Mouse (Mus musculus) G1E (cell line): Measurements from ENCODE around the gene Lrrc66. TPM values are rescaled to one million over a fixed set of nuclear protein-coding genes. Genes with fewer than 3 reads are reported as not detected.

Source experiments
- ATAC-seq: 2 replicates; pipeline ENCODE4 v1.8.0; 2016; ENCODE audit warnings: mild to moderate bottlenecking; ENCODE audit not compliant: insufficient number of reproducible peaks, poor library complexity, low FRiP score, severe bottlenecking; ENCODE audit errors: extremely low read depth
- DNase-seq: peaks from one replicate; pipeline ENCODE4 v3.0.0; 2012; ENCODE audit warnings: low spot score
- H3K27me3 ChIP-seq: 2 replicates; pipeline ENCODE4 v1.6.1; 2012; ENCODE audit warnings: mild to moderate bottlenecking, low read length, inconsistent platforms; ENCODE audit not compliant: insufficient read depth
- H3K36me3 ChIP-seq: replicated peaks from 2 replicates; pipeline ENCODE3; 2012; ENCODE audit warnings: mild to moderate bottlenecking, inconsistent platforms
- H3K4me1 ChIP-seq: 2 replicates; pipeline ENCODE4 v1.6.1; 2012; ENCODE audit warnings: low read depth, low read length, inconsistent platforms, mixed read lengths; ENCODE audit not compliant: insufficient read depth
- H3K4me3 ChIP-seq: 2 replicates; pipeline ENCODE4 v1.5.1; 2012; ENCODE audit warnings: low read depth, mild to moderate bottlenecking, inconsistent platforms, low read length, moderate library complexity, mixed read lengths
- H3K9me3 ChIP-seq: replicated peaks from 2 replicates; pipeline ENCODE4 v1.6.1; 2012; ENCODE audit warnings: inconsistent platforms
- CTCF ChIP-seq: IDR thresholded peaks from 2 replicates; pipeline ENCODE4 v1.5.1; 2012; ENCODE audit warnings: low read depth, low read length, inconsistent platforms, mixed read lengths
- GATA1 ChIP-seq: IDR thresholded peaks from 2 replicates; pipeline ENCODE4 v1.6.1; 2012; ENCODE audit warnings: borderline replicate concordance, low read length, inconsistent platforms, mixed read lengths
- GATA2 ChIP-seq: IDR thresholded peaks from 2 replicates; pipeline ENCODE4 v1.6.1; 2012; ENCODE audit warnings: low read depth, low read length, inconsistent platforms, borderline replicate concordance
- POLR2AphosphoS5 ChIP-seq: IDR thresholded peaks from 2 replicates; pipeline ENCODE4 v1.6.1; 2012; ENCODE audit warnings: low read depth, low read length, inconsistent platforms; ENCODE audit not compliant: insufficient replicate concordance
- TAL1 ChIP-seq: conservative IDR thresholded peaks from 2 replicates; pipeline ENCODE4 v1.6.1; 2012; ENCODE audit warnings: low read depth, low read length, inconsistent platforms, mixed read lengths
- polyA plus RNA-seq: library from polyadenylated mRNA; stranded (reverse); fragments of >175 nt; gene quantifications from 2 replicates; pipeline ENCODE4 v1.2.3, GENCODE M21; 2012
- total RNA-seq, 2 experiments: library from RNA; stranded (forward) in 1 of 2; stranded (reverse) in 1 of 2; fragments of 200-1000 nt in 1 of 2; fragments of >200 nt in 1 of 2; fragmentation: Nextera tagmentation in 1 of 2; gene quantifications; 2 replicates each; pipeline ENCODE4 v1.2.3; 2014 to 2017

Lrrc66 gene
- total RNA-seq (2014; fragmentation: Nextera tagmentation): 1.4 and 4.1 TPM in 2 replicates
- 5.1 and 10.5 TPM in 2 replicates for total RNA-seq (2017)
- 0.11 and 0.16 TPM in 2 replicates for polyA plus RNA-seq

DNA sequence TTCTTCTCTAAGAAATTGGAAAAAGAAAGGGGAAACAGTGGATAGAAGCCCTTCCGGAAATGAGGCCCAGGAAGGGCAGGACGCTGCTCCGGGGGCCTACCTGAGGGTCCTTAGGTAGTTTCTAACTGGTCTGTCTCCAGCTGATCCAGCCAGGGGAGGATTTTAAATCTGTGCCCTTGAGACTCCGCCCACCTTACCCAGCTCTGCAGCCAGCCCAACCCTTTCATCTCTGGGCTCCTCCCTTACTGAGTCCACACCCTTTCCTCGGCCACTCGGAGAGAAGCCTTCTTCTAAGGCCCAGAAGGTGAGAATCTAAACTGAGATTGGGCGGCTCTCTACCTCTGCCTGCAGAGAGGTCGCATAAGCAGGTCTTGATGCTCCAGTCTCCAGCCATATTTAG is at the start of gene Lrrc66:
Lrrc66 (minus strand) TSS at position 236 of the 400 bp plus-strand sequence.
- peaks cover 8% of the 10 kb centered on the region; the same call in 1 of the 2 replicates for H3K27me3 ChIP-seq
- peaks cover 19% of the 10 kb centered on the region for H3K4me1 ChIP-seq
- H3K36me3 ChIP-seq: no peaks in the 10 kb centered on the region
- TF ChIP-seq CTCF: no peak
- H3K4me3 ChIP-seq: no peak within 1 kb of the TSS
- no peak for DNase-seq
- H3K9me3 ChIP-seq: peaks cover 3% of the 10 kb centered on the region
- ATAC-seq: no peak

GRCm38 (mm10) chr5:73676626-73677025 is 44.3 kb upstream of the Lrrc66 start:
- DNase-seq: no peak
- peaks cover 7% of the 10 kb centered on the region; the same call in 1 of the 2 replicates for H3K27me3 ChIP-seq
- no peak for ATAC-seq
- TF ChIP-seq POLR2AphosphoS5 (no peak), TAL1 (no peak), GATA2 (no peak), CTCF (no peak), GATA1 (no peak)
- H3K36me3 ChIP-seq: no peaks in the 10 kb centered on the region
- no peak overlapping the region for H3K4me3 ChIP-seq
- no peaks in the 10 kb centered on the region for H3K9me3 ChIP-seq
- H3K4me1 ChIP-seq: no peaks in the 10 kb centered on the region

- no peak for ATAC-seq
- no peak overlapping the region for H3K4me3 ChIP-seq
- H3K27me3 ChIP-seq: peaks cover 7% of the 10 kb centered on the region; the same call in 1 of the 2 replicates
- TF ChIP-seq GATA2 (no peak), TAL1 (no peak), CTCF (no peak), GATA1 (no peak), POLR2AphosphoS5 (no peak)
- H3K9me3 ChIP-seq: no peaks in the 10 kb centered on the region
- H3K4me1 ChIP-seq: no peaks in the 10 kb centered on the region
- no peak for DNase-seq
- H3K36me3 ChIP-seq: no peaks in the 10 kb centered on the region
These were observed 43.3 kb upstream of the Lrrc66 start for GRCm38 (mm10) chr5:73675604-73676003.

DNA sequence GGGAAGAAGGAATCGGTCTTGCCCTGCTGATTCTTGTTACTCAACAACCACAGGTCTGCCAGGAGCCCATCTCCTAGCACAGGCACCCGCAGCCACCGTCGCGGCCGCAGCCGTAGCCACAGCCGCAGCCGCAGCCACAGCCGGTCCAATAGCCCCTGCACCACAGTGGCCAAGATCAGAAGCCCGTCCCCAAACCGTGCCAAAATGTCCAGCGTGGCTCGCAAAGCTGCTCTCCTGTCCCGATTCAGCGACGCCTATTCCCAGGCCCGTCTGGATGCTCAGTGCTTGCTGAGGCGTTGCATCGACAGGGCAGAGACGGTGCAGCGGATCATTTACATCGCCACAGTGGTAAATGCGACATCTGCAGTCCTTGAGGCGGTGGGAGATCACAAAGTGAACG is 37.1 kb upstream of the Lrrc66 start:
- no peaks in the 10 kb centered on the region for H3K4me1 ChIP-seq
- ATAC-seq: no peak
- no peak for TF ChIP-seq POLR2AphosphoS5
- TF ChIP-seq GATA2: no peak
- no peak for TF ChIP-seq TAL1
- no peak for TF ChIP-seq GATA1
- H3K9me3 ChIP-seq: no peaks in the 10 kb centered on the region
- no peak for DNase-seq
- no peak overlapping the region for H3K4me3 ChIP-seq
- peaks cover 4% of the 10 kb centered on the region for H3K27me3 ChIP-seq
- H3K36me3 ChIP-seq: no peaks in the 10 kb centered on the region

- Histone ChIP-seq H3K4me3 (no peak overlapping the region), H3K4me1 (no peaks in the 10 kb centered on the region), H3K27me3 (peaks cover 10% of the 10 kb centered on the region), H3K36me3 (no peaks in the 10 kb centered on the region), H3K9me3 (no peaks in the 10 kb centered on the region)
- no peak for ATAC-seq
- DNase-seq: no peak
- TF ChIP-seq GATA2: no peak
- TF ChIP-seq CTCF: no peak
- TF ChIP-seq POLR2AphosphoS5: no peak
- no peak for TF ChIP-seq TAL1
- TF ChIP-seq GATA1: no peak
These were observed 35.6 kb upstream of the Lrrc66 start for GRCm38 (mm10) chr5:73667877-73668276.

DNA sequence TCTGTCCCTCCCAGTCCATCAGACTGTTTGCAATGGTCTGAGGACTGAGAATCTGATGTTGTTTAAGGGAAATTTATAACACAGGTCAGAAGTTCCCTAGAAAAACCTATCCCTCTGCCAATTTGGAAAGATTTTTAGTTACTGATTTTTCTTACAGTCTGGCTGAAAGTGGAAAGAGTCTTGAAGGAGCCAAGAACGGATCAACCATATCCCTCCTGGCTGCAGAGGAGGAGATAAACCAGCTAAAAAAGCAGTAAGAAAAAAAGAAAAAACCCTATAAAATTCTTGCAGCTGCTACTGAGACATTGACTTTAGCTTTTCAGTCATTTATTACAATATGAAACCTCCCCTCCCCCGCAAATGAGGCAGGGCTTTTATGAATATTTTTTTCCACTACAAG is 34.4 kb upstream of the Lrrc66 start:
- Histone ChIP-seq H3K27me3 (peaks cover 10% of the 10 kb centered on the region), H3K36me3 (no peaks in the 10 kb centered on the region), H3K4me3 (no peak overlapping the region), H3K9me3 (no peaks in the 10 kb centered on the region), H3K4me1 (no peaks in the 10 kb centered on the region)
- no peak for ATAC-seq
- DNase-seq: no peak
- no peak for TF ChIP-seq POLR2AphosphoS5

DNA sequence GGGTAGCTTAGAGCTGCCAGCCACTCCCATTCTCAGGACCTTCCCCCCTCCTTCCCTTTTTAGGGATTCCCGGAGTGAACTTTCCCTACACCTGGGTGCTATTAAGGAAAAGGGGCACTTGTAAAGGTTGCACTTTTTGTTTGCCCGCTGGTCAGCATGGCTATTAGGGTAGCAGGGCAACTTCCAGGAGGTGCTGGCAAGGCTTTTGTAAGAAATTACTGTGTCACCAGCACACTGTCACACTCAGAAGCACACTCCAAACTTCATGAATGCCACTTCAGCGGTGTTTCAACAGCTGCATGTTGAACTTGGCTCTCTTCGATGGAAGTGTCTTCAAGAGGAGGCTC is 19.5 kb upstream of the Lrrc66 start:
- DNase-seq (no peak), ATAC-seq (no peak)
- peaks cover 13% of the 10 kb centered on the region for H3K4me1 ChIP-seq
- H3K27me3 ChIP-seq: peaks cover 33% of the 10 kb centered on the region
- no peaks in the 10 kb centered on the region for H3K36me3 ChIP-seq
- H3K9me3 ChIP-seq: peaks cover 6% of the 10 kb centered on the region
- H3K4me3 ChIP-seq: no peak overlapping the region
- no peak for TF ChIP-seq GATA2
- TF ChIP-seq POLR2AphosphoS5: no peak
- no peak for TF ChIP-seq TAL1
- TF ChIP-seq CTCF: no peak
